Mouse (Mus musculus) megakaryocyte, embryonic 14.5 days (primary cell): ENCODE measurements around the gene Madd.

Experiments
- FLI1 ChIP-seq: IDR thresholded peaks from 2 replicates; pipeline ENCODE4 v1.6.1; 2012; ENCODE audit warnings: low read length, inconsistent platforms, mixed read lengths
- GATA1 ChIP-seq: IDR thresholded peaks from 3 replicates; pipeline ENCODE4 v1.6.1; 2012; ENCODE audit warnings: mixed read lengths, low read length, inconsistent platforms, borderline replicate concordance

GRCm38 (mm10) chr2:91116842-91117241, 66.8 kb downstream of the Madd start:
- TF ChIP-seq GATA1 = no peak
- TF ChIP-seq FLI1 = no peak
